Mouse (Mus musculus): Measurements from ENCODE around the gene Gm14459.
"Not testable (repeated sequence)": the region's sequence is repeated elsewhere in the genome, so short reads cannot be mapped to it uniquely, and the experiment has no call there.

The Gm14459 gene

GRCm38 (mm10) chrX:8524854-8525253 is at the start of gene Gm14459:
Gene Gm14459 (minus strand): TSS chrX:8524954.
- TF ChIP-seq GATA4 (IDR thresholded peaks at IDR 0.05; ENCODE audit: insufficient replicate concordance, low read length), result no peak

- TF ChIP-seq GATA4 (IDR thresholded peaks at IDR 0.05; ENCODE audit: insufficient replicate concordance, low read length), result not testable (repeated sequence)
Measured at GRCm38 (mm10) chrX:8548155-8548554, 23.4 kb upstream of the Gm14459 start, which contains the start of gene Ssxb6. Gene Ssxb6 (minus strand): TSS chrX:8548255.

Measured in liver, adult (tissue).